Mouse (Mus musculus) MEL (cell line): ENCODE measurements at regions not wholly inside any gene's neighbourhood (a gene's known extent, or its start where the extent isn't known, plus 50 kb on each side); places are given as distances from the start of the nearest gene placed in this dataset.

Experiments used
- DNase-seq: peaks from one replicate; pipeline ENCODE4 v3.0.0; 2011; ENCODE audit warnings: low read depth, low spot score
- H3K27ac ChIP-seq: 2 replicates; pipeline ENCODE4 v1.5.1; 2012; ENCODE audit warnings: low read depth, mild to moderate bottlenecking, control low read depth, low read length, moderate library complexity; ENCODE audit not compliant: control insufficient read depth
- H3K27me3 ChIP-seq, 2 experiments: fragments of 150-350 bp in 1 of 2; sonication (generic) in 1 of 2; 2 replicates each; pipeline ENCODE4 v1.6.1; 2012; ENCODE audit warnings: low read length in 2 of 2, mild to moderate bottlenecking in 2 of 2, improper control_type of control experiment in 1 of 2, moderate library complexity in 1 of 2; ENCODE audit not compliant: insufficient read depth in 2 of 2, control insufficient read depth in 1 of 2
- H3K36me3 ChIP-seq, 2 experiments: 2 replicates each; pipeline ENCODE4 v1.6.1; 2012 to 2014; ENCODE audit warnings: low read length in 2 of 2, improper control_type of control experiment in 1 of 2, inconsistent platforms in 1 of 2, mild to moderate bottlenecking in 1 of 2; ENCODE audit not compliant: insufficient read depth in 2 of 2, control insufficient read depth in 1 of 2
- H3K4me1 ChIP-seq, 2 experiments: fragments of 150-350 bp in 1 of 2; sonication (generic) in 1 of 2; 2 replicates each; pipeline ENCODE4 v1.6.1; 2012; ENCODE audit warnings: low read length in 2 of 2, improper control_type of control experiment in 1 of 2, mild to moderate bottlenecking in 1 of 2; ENCODE audit not compliant: insufficient read depth in 2 of 2, control insufficient read depth in 1 of 2
- H3K4me3 ChIP-seq, 2 experiments: fragments of 150-350 bp in 1 of 2; sonication (generic) in 1 of 2; 2 replicates each; pipeline ENCODE4 v1.5.1; 2012; ENCODE audit warnings: low read depth in 2 of 2, low read length in 2 of 2, mild to moderate bottlenecking in 2 of 2, moderate library complexity in 2 of 2, control low read depth in 1 of 2, improper control_type of control experiment in 1 of 2; ENCODE audit not compliant: control insufficient read depth in 1 of 2, insufficient read depth in 1 of 2
- H3K79me2 ChIP-seq: 2 replicates; pipeline ENCODE4 v1.6.1; 2012; ENCODE audit warnings: mild to moderate bottlenecking, low read length, moderate library complexity; ENCODE audit not compliant: control insufficient read depth, poor library complexity, insufficient read depth
- H3K9ac ChIP-seq: 2 replicates; pipeline ENCODE4 v1.6.1; 2012; ENCODE audit warnings: low read depth, mild to moderate bottlenecking, control low read depth, low read length, moderate library complexity; ENCODE audit not compliant: control insufficient read depth, poor library complexity, severe bottlenecking
- H3K9me3 ChIP-seq: fragments of 150-350 bp; sonication (generic); replicated peaks from 2 replicates; pipeline ENCODE4 v1.6.1; 2012; ENCODE audit warnings: mild to moderate bottlenecking, low read length, improper control_type of control experiment, moderate library complexity; ENCODE audit not compliant: insufficient read depth
- BHLHE40 ChIP-seq: IDR thresholded peaks from 2 replicates; pipeline ENCODE4 v1.6.1; 2012; ENCODE audit warnings: low read depth, mild to moderate bottlenecking, inconsistent platforms, low read length, improper control_type of control experiment, borderline replicate concordance
- CHD1 ChIP-seq: IDR thresholded peaks from 2 replicates; pipeline ENCODE4 v1.6.1; 2012; ENCODE audit warnings: low read depth, mild to moderate bottlenecking, inconsistent platforms, low read length, improper control_type of control experiment
- CHD2 ChIP-seq: IDR thresholded peaks from 2 replicates; pipeline ENCODE4 v1.6.1; 2011; ENCODE audit warnings: low read length, improper control_type of control experiment
- E2F4 ChIP-seq: IDR thresholded peaks from 2 replicates; pipeline ENCODE4 v1.6.1; 2011; ENCODE audit warnings: low read depth, low read length, improper control_type of control experiment, borderline replicate concordance
- ELF1 ChIP-seq: IDR thresholded peaks from 2 replicates; pipeline ENCODE4 v1.6.1; 2014; ENCODE audit warnings: low read depth, mild to moderate bottlenecking, inconsistent platforms, low read length, improper control_type of control experiment, moderate library complexity
- EP300 ChIP-seq, 2 experiments: IDR thresholded peaks; 2 replicates each; pipeline ENCODE4 v1.6.1; 2011; ENCODE audit warnings: improper control_type of control experiment in 2 of 2, low read length in 2 of 2, low read depth in 1 of 2, mild to moderate bottlenecking in 1 of 2
- HCFC1 ChIP-seq: IDR thresholded peaks from 2 replicates; pipeline ENCODE4 v1.6.1; 2012; ENCODE audit warnings: low read depth, mild to moderate bottlenecking, inconsistent platforms, low read length, improper control_type of control experiment, moderate library complexity
- JUND ChIP-seq: IDR thresholded peaks from 2 replicates; pipeline ENCODE4 v1.6.1; 2011; ENCODE audit warnings: low read depth, mild to moderate bottlenecking, improper control_type of control experiment, low read length
- MAFK ChIP-seq: IDR thresholded peaks from 2 replicates; pipeline ENCODE4 v1.6.1; 2011; ENCODE audit warnings: low read depth, mild to moderate bottlenecking, low read length, improper control_type of control experiment, borderline replicate concordance
- MAX ChIP-seq: IDR thresholded peaks from 2 replicates; pipeline ENCODE4 v1.6.1; 2011; ENCODE audit warnings: low read length, improper control_type of control experiment
- MXI1 ChIP-seq: IDR thresholded peaks from 2 replicates; pipeline ENCODE4 v1.6.1; 2011; ENCODE audit warnings: mild to moderate bottlenecking, low read depth, low read length, improper control_type of control experiment
- MYB ChIP-seq: IDR thresholded peaks from 2 replicates; pipeline ENCODE4 v1.6.1; 2011; ENCODE audit warnings: mild to moderate bottlenecking, low read depth, low read length, improper control_type of control experiment
- NELFE ChIP-seq: IDR thresholded peaks from 2 replicates; pipeline ENCODE4 v1.6.1; 2011; ENCODE audit warnings: low read depth, low read length, improper control_type of control experiment
- NRF1 ChIP-seq: IDR thresholded peaks from 2 replicates; pipeline ENCODE4 v1.6.1; 2014; ENCODE audit warnings: low read depth, mild to moderate bottlenecking, inconsistent platforms, low read length, improper control_type of control experiment, moderate library complexity; ENCODE audit not compliant: poor library complexity, insufficient read depth, severe bottlenecking
- POLR2AphosphoS5 ChIP-seq: IDR thresholded peaks from 2 replicates; pipeline ENCODE4 v1.6.1; 2012; ENCODE audit warnings: low read depth, borderline replicate concordance, mild to moderate bottlenecking, inconsistent platforms, low read length, moderate library complexity, mixed read lengths
- SIN3A ChIP-seq: IDR thresholded peaks from 2 replicates; pipeline ENCODE4 v1.6.1; 2012; ENCODE audit warnings: low read length, improper control_type of control experiment, inconsistent platforms
- SMC3 ChIP-seq: IDR thresholded peaks from 2 replicates; pipeline ENCODE4 v1.6.1; 2011; ENCODE audit warnings: low read depth, low read length, improper control_type of control experiment
- TAL1 ChIP-seq: IDR thresholded peaks from 2 replicates; pipeline ENCODE4 v1.6.1; 2012; ENCODE audit warnings: mild to moderate bottlenecking, inconsistent platforms, low read length, moderate library complexity, mixed read lengths
- UBTF ChIP-seq: IDR thresholded peaks from 2 replicates; pipeline ENCODE4 v1.6.1; 2012; ENCODE audit warnings: low read depth, mild to moderate bottlenecking, inconsistent platforms, low read length, improper control_type of control experiment, moderate library complexity, borderline replicate concordance; ENCODE audit not compliant: insufficient read depth
- USF2 ChIP-seq, 2 experiments: IDR thresholded peaks; 2 replicates each; pipeline ENCODE4 v1.6.1; 2011 to 2012; ENCODE audit warnings: improper control_type of control experiment in 2 of 2, low read length in 2 of 2, borderline replicate concordance in 1 of 2, inconsistent platforms in 1 of 2, low read depth in 1 of 2, mild to moderate bottlenecking in 1 of 2; ENCODE audit not compliant: insufficient read depth in 1 of 2

GRCm38 (mm10) chr6:50821401-50822235 is 167.4 kb upstream of the Npvf start (continued):
- TF ChIP-seq NELFE (no peak), SMC3 (no peak), MYB (no peak), ELF1 (no peak)

- H3K27ac ChIP-seq, result no peak overlapping the region
- H3K4me3 ChIP-seq, result no peak overlapping the region
- no peak for TF ChIP-seq USF2 (IDR thresholded peaks at IDR 0.05; ENCODE audit: borderline replicate concordance in 1 of 2, insufficient read depth in 1 of 2, low read depth in 1 of 2, low read length in 2 of 2)
- no peak for TF ChIP-seq E2F4
- TF ChIP-seq TAL1, result no peak
- TF ChIP-seq SIN3A, result no peak
- no peak for TF ChIP-seq MXI1
- no peak for TF ChIP-seq HCFC1
- TF ChIP-seq CHD2, result no peak
- no peak for TF ChIP-seq MAFK
- TF ChIP-seq JUND, result no peak
- TF ChIP-seq POLR2AphosphoS5, result no peak
- no peak for TF ChIP-seq NRF1
- no peak for TF ChIP-seq MAX
- TF ChIP-seq BHLHE40, result no peak
- no peak for TF ChIP-seq CHD1
- TF ChIP-seq EP300 (IDR thresholded peaks at IDR 0.05; ENCODE audit: low read depth in 1 of 2, low read length in 2 of 2), result no peak
- no peak for TF ChIP-seq MYB
- no peak for TF ChIP-seq UBTF
- no peak for TF ChIP-seq ELF1
- no peak for DNase-seq
- no peaks in the 10 kb centered on the region for H3K4me1 ChIP-seq
- no peak overlapping the region for H3K9ac ChIP-seq
- no peaks in the 10 kb centered on the region for H3K36me3 ChIP-seq
- H3K9me3 ChIP-seq, result no peaks in the 10 kb centered on the region
- no peaks in the 10 kb centered on the region for H3K27me3 ChIP-seq
- H3K79me2 ChIP-seq, result no peaks in the 10 kb centered on the region
These were observed 168.3 kb upstream of the Npvf start for GRCm38 (mm10) chr6:50822236-50823151.
